Mouse (Mus musculus): ENCODE data around the gene Lama5.

Gene Lama5

GRCm38 (mm10) chr2:180224647-180225043, 1.0 kb downstream of the Lama5 start:
- DNase-seq = no peak

GRCm38 (mm10) chr2:180222250-180222649, 3.4 kb downstream of the Lama5 start:
- peak in 1 of 2 experiments; percentile 47 for DNase-seq

GRCm38 (mm10) chr2:180221051-180221450, 4.6 kb downstream of the Lama5 start:
- DNase-seq = peak in 1 of 2 experiments; percentile 58

- DNase-seq = peak; percentile 51 to 65
Measured at GRCm38 (mm10) chr2:180220165-180220564, 5.5 kb downstream of the Lama5 start.

- peak in 1 of 2 experiments; percentile 50 for DNase-seq
Measured at GRCm38 (mm10) chr2:180219145-180219943, 6.3 kb downstream of the Lama5 start.

- peak; percentile 66 to 69 for DNase-seq
Measured at GRCm38 (mm10) chr2:180218677-180219076, 7.0 kb downstream of the Lama5 start.

- DNase-seq = no peak
Measured at GRCm38 (mm10) chr2:180218241-180218640, 7.4 kb downstream of the Lama5 start.

GRCm38 (mm10) chr2:180217587-180217986, 8.1 kb downstream of the Lama5 start:
- peak; percentile 98 to 99 for DNase-seq

- DNase-seq = no peak
Measured at GRCm38 (mm10) chr2:180216921-180217320, 8.7 kb downstream of the Lama5 start.

GRCm38 (mm10) chr2:180215951-180216350, 9.7 kb downstream of the Lama5 start:
- DNase-seq = peak; percentile 64 to 71

GRCm38 (mm10) chr2:180215011-180215461, 10.6 kb downstream of the Lama5 start:
- peak; percentile 72 to 73 for DNase-seq

GRCm38 (mm10) chr2:180214352-180214978, 11.2 kb downstream of the Lama5 start:
- peak; percentile 72 to 76 for DNase-seq

GRCm38 (mm10) chr2:180212255-180212654, 13.4 kb downstream of the Lama5 start:
- DNase-seq = no peak

- no peak for DNase-seq
Measured at GRCm38 (mm10) chr2:180208976-180209375, 16.7 kb downstream of the Lama5 start.

GRCm38 (mm10) chr2:180207840-180208239, 17.8 kb downstream of the Lama5 start:
- DNase-seq = peak; percentile 65 to 73

GRCm38 (mm10) chr2:180205956-180206280, 19.7 kb downstream of the Lama5 start:
- no peak for DNase-seq

- no peak for DNase-seq
Measured at GRCm38 (mm10) chr2:180205083-180205955, 20.3 kb downstream of the Lama5 start.

GRCm38 (mm10) chr2:180204501-180204900, 21.2 kb downstream of the Lama5 start:
- no peak for DNase-seq

GRCm38 (mm10) chr2:180202805-180203204, 22.9 kb downstream of the Lama5 start:
- no peak for DNase-seq

GRCm38 (mm10) chr2:180202263-180202662, 23.4 kb downstream of the Lama5 start:
- DNase-seq = no peak

GRCm38 (mm10) chr2:180201303-180201702, 24.4 kb downstream of the Lama5 start:
- DNase-seq = no peak

- DNase-seq = no peak
Measured at GRCm38 (mm10) chr2:180200681-180201080, 25.0 kb downstream of the Lama5 start.

- no peak for DNase-seq
Measured at GRCm38 (mm10) chr2:180198782-180199181, 26.9 kb downstream of the Lama5 start.

Data from kidney, adult 8-10 months (tissue).